Mouse (Mus musculus): Measurements from ENCODE around the gene Gm17651. TPM values are rescaled to one million over a fixed set of nuclear protein-coding genes. Genes with fewer than 3 reads are reported as not detected.

Gene Gm17651
- polyA plus RNA-seq, 1 experiment = not detected

GRCm38 (mm10) chr3:97659746-97660145, 14.7 kb downstream of the Gm17651 start:
- Histone ChIP-seq H3K4me1 (ENCODE audit: control insufficient read depth, insufficient read depth, low read length) (peaks cover 7% of the 10 kb centered on the region), H3K4me3 (replicated peaks; ENCODE audit: extremely low read depth, low read depth, low read length) (no peak overlapping the region)
- 81% methylated on average over 7 of the region's 7 CpGs for WGBS
- no peak for DNase-seq
- TF ChIP-seq POLR2A (IDR thresholded peaks at IDR 0.05; ENCODE audit: borderline replicate concordance, extremely low read depth, low read depth, low read length) = no peak
- no peak for TF ChIP-seq CTCF (IDR thresholded peaks at IDR 0.05; ENCODE audit: insufficient read depth, low read length)

DNA sequence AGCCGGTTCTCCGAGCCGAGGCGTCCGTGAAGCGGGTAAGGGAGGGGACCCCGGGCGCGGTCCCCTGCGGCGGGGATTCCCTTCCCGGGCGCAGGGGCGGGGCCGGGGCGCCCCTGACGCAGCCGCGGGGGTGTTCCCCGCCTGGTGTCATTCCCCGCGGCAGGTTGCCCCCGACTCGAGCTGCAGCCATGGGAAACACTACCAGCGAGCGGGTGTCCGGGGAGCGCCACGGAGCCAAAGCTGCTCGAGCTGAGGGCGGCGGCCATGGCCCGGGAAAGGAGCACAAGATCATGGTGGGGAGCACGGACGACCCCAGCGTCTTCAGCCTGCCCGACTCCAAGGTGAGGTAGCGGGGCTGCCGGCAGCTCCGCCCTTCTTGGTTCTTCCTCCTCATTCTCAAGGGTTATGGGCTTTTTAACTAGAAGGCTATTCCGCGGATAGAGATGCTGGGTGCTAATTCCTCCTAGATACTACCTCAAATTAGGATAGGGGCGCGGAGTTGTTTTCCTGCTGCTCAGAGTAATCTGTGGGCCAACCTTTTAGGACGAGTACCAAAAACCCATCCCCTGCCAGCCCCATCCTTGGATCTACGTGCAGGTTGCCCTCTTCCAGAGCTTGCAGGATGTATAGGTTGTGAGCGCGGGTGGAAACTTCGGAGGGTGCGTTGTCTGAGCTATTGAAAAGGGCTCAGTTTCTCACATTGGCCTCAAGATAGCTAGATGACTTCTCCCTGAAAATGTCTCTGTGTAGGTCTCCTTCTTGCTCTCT, 15.9 kb downstream of the Gm17651 start:
- DNase-seq = no peak
- WGBS = under 1% methylated on average over 49 of the region's 50 CpGs
- H3K4me1 ChIP-seq (ENCODE audit: control insufficient read depth, insufficient read depth, low read length) = peaks cover 7% of the 10 kb centered on the region

GRCm38 (mm10) chr3:97657655-97658411, 16.7 kb downstream of the Gm17651 start, which contains the start of gene Prkab2:
Prkab2 (plus strand) TSS chr3:97658193.
- peak; percentile 75; the same call in 1 of the 2 replicates for TF ChIP-seq POLR2A (IDR thresholded peaks at IDR 0.05; ENCODE audit: borderline replicate concordance, extremely low read depth, low read depth, low read length)
- no peak for TF ChIP-seq CTCF (IDR thresholded peaks at IDR 0.05; ENCODE audit: insufficient read depth, low read length)
- WGBS = 1% methylated on average over 51 of the region's 51 CpGs
- DNase-seq = peak; percentile 97
- peaks cover 7% of the 10 kb centered on the region for H3K4me1 ChIP-seq (ENCODE audit: control insufficient read depth, insufficient read depth, low read length)
- peak within 1 kb of the TSS; percentile 83 for H3K4me3 ChIP-seq (replicated peaks; ENCODE audit: extremely low read depth, low read depth, low read length)

More for the DNA sequence above, 15.9 kb downstream of the Gm17651 start:
- TF ChIP-seq CTCF (IDR thresholded peaks at IDR 0.05; ENCODE audit: insufficient read depth, low read length) (no peak), POLR2A (IDR thresholded peaks at IDR 0.05; ENCODE audit: borderline replicate concordance, extremely low read depth, low read depth, low read length) (no peak)
- H3K4me3 ChIP-seq (replicated peaks; ENCODE audit: extremely low read depth, low read depth, low read length) = peak overlapping the region; percentile 83

- Histone ChIP-seq H3K4me1 (ENCODE audit: control insufficient read depth, insufficient read depth, low read length) (peaks cover 7% of the 10 kb centered on the region), H3K4me3 (replicated peaks; ENCODE audit: extremely low read depth, low read depth, low read length) (no peak overlapping the region)
- no peak for TF ChIP-seq POLR2A (IDR thresholded peaks at IDR 0.05; ENCODE audit: borderline replicate concordance, extremely low read depth, low read depth, low read length)
- peak; percentile 57 for TF ChIP-seq CTCF (IDR thresholded peaks at IDR 0.05; ENCODE audit: insufficient read depth, low read length)
- 83% methylated on average over 8 of the region's 8 CpGs for WGBS
- no peak for DNase-seq
Observed at GRCm38 (mm10) chr3:97654901-97655300, 19.6 kb downstream of the Gm17651 start.

GRCm38 (mm10) chr3:97653781-97654180, 20.7 kb downstream of the Gm17651 start:
- WGBS = 90% methylated on average over 5 of the region's 5 CpGs
- H3K4me1 ChIP-seq (ENCODE audit: control insufficient read depth, insufficient read depth, low read length) = peaks cover 4% of the 10 kb centered on the region

GRCm38 (mm10) chr3:97651604-97652003, 22.9 kb downstream of the Gm17651 start:
- no peak for TF ChIP-seq POLR2A (IDR thresholded peaks at IDR 0.05; ENCODE audit: borderline replicate concordance, extremely low read depth, low read depth, low read length)
- TF ChIP-seq CTCF (IDR thresholded peaks at IDR 0.05; ENCODE audit: insufficient read depth, low read length) = no peak
- 84% methylated on average over 10 of the region's 10 CpGs for WGBS
- no peak for DNase-seq
- no peaks in the 10 kb centered on the region for H3K4me1 ChIP-seq (ENCODE audit: control insufficient read depth, insufficient read depth, low read length)
- no peak overlapping the region for H3K4me3 ChIP-seq (replicated peaks; ENCODE audit: extremely low read depth, low read depth, low read length)

More at GRCm38 (mm10) chr3:97653781-97654180, 20.7 kb downstream of the Gm17651 start:
- H3K4me3 ChIP-seq (replicated peaks; ENCODE audit: extremely low read depth, low read depth, low read length) = no peak overlapping the region
- DNase-seq = no peak
- no peak for TF ChIP-seq POLR2A (IDR thresholded peaks at IDR 0.05; ENCODE audit: borderline replicate concordance, extremely low read depth, low read depth, low read length)

GRCm38 (mm10) chr3:97649469-97649868, 25.0 kb downstream of the Gm17651 start:
- 57% methylated on average over 6 of the region's 6 CpGs for WGBS
- Histone ChIP-seq H3K4me1 (ENCODE audit: control insufficient read depth, insufficient read depth, low read length) (no peaks in the 10 kb centered on the region), H3K4me3 (replicated peaks; ENCODE audit: extremely low read depth, low read depth, low read length) (no peak overlapping the region)
- DNase-seq = no peak
- TF ChIP-seq POLR2A (IDR thresholded peaks at IDR 0.05; ENCODE audit: borderline replicate concordance, extremely low read depth, low read depth, low read length) = no peak
- TF ChIP-seq CTCF (IDR thresholded peaks at IDR 0.05; ENCODE audit: insufficient read depth, low read length) = no peak

GRCm38 (mm10) chr3:97649022-97649421, 25.5 kb downstream of the Gm17651 start:
- no peak for TF ChIP-seq CTCF (IDR thresholded peaks at IDR 0.05; ENCODE audit: insufficient read depth, low read length)
- no peak for TF ChIP-seq POLR2A (IDR thresholded peaks at IDR 0.05; ENCODE audit: borderline replicate concordance, extremely low read depth, low read depth, low read length)

DNA sequence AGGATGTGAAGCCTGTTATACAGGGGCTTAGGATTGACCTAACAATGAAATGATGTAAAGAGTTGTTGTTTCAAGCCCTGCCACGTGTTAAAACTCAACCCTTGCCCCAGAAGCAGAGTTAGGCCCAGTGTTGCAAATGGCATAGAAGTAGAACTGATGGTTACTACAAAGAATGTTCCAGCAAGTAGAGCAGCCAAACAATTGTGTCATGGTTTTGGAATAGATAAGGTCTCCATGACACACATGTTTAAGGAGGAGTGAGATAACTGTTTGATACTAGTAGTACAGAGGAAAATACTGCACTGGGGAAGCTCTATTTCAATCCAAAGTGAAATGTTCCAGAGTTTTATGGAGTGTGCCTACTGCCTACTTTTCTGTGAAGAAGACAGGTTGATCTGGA, 26.0 kb downstream of the Gm17651 start:
- TF ChIP-seq CTCF (IDR thresholded peaks at IDR 0.05; ENCODE audit: insufficient read depth, low read length) (no peak), POLR2A (IDR thresholded peaks at IDR 0.05; ENCODE audit: borderline replicate concordance, extremely low read depth, low read depth, low read length) (no peak)
- 46% methylated on average over 1 of the region's 1 CpGs for WGBS
- DNase-seq = no peak

More at GRCm38 (mm10) chr3:97649022-97649421, 25.5 kb downstream of the Gm17651 start:
- Histone ChIP-seq H3K4me1 (ENCODE audit: control insufficient read depth, insufficient read depth, low read length) (no peaks in the 10 kb centered on the region), H3K4me3 (replicated peaks; ENCODE audit: extremely low read depth, low read depth, low read length) (no peak overlapping the region)
- WGBS = 65% methylated on average over 3 of the region's 3 CpGs
- DNase-seq = no peak

More for the DNA sequence above, 26.0 kb downstream of the Gm17651 start:
- no peaks in the 10 kb centered on the region for H3K4me1 ChIP-seq (ENCODE audit: control insufficient read depth, insufficient read depth, low read length)
- no peak overlapping the region for H3K4me3 ChIP-seq (replicated peaks; ENCODE audit: extremely low read depth, low read depth, low read length)
